Mouse (Mus musculus) kidney, adult 2 months (tissue): ENCODE results near the gene Hbq1b. TPM values are rescaled to one million over a fixed set of nuclear protein-coding genes. Genes with fewer than 3 reads are reported as not detected.

ENCODE experiments used
- DNase-seq: peaks from one replicate; pipeline ENCODE4 v3.0.0; 2021
- H3K27ac ChIP-seq: fragments of 200-500 bp; 2 replicates; pipeline ENCODE4 v1.5.1; 2012; ENCODE audit warnings: low read depth, low read length, control low read depth, inconsistent platforms; ENCODE audit not compliant: insufficient read depth
- H3K27me3 ChIP-seq: fragments of 200-500 bp; replicated peaks from 2 replicates; pipeline ENCODE4 v1.6.1; 2012; ENCODE audit warnings: mild to moderate bottlenecking, moderate library complexity, low read length, inconsistent platforms; ENCODE audit not compliant: control insufficient read depth, insufficient read depth
- H3K36me3 ChIP-seq: fragments of 200-500 bp; 2 replicates; pipeline ENCODE4 v1.6.1; 2012; ENCODE audit warnings: mild to moderate bottlenecking, moderate library complexity, low read length, inconsistent platforms; ENCODE audit not compliant: control insufficient read depth, insufficient read depth
- H3K4me1 ChIP-seq: fragments of 200-500 bp; 2 replicates; pipeline ENCODE4 v1.6.1; 2011; ENCODE audit warnings: low read length; ENCODE audit not compliant: control insufficient read depth, insufficient read depth
- H3K4me3 ChIP-seq: fragments of 200-500 bp; 2 replicates; pipeline ENCODE4 v1.5.1; 2011; ENCODE audit warnings: mild to moderate bottlenecking, low read depth, low read length, control low read depth; ENCODE audit not compliant: insufficient read depth
- CTCF ChIP-seq: fragments of 200-500 bp; conservative IDR thresholded peaks from 2 replicates; pipeline ENCODE4 v1.5.1; 2011; ENCODE audit warnings: low read depth, mild to moderate bottlenecking, control low read depth, low read length, moderate library complexity, mixed read lengths; ENCODE audit not compliant: insufficient read depth, insufficient read length
- POLR2A ChIP-seq: fragments of 200-500 bp; IDR thresholded peaks from one replicate; pipeline ENCODE4 v1.6.1; 2011; ENCODE audit warnings: low read depth, low read length, control low read depth
- WGBS: fragments of 180-500 bp; shearing (Covaris S2); methylation state at CpG from one replicate; pipeline ENCODE4 v1.1.7; 2018; 5-methylcytosine and 5-hydroxymethylcytosine counted together
- polyA plus RNA-seq: library from polyadenylated mRNA; depleted of rRNA; stranded (reverse); fragments of >200 nt; gene quantifications from 2 replicates; pipeline ENCODE4 v1.2.3, GENCODE M21; 2012

Hbq1b gene
- polyA plus RNA-seq, 1 experiment, result 0.22 TPM

DNA sequence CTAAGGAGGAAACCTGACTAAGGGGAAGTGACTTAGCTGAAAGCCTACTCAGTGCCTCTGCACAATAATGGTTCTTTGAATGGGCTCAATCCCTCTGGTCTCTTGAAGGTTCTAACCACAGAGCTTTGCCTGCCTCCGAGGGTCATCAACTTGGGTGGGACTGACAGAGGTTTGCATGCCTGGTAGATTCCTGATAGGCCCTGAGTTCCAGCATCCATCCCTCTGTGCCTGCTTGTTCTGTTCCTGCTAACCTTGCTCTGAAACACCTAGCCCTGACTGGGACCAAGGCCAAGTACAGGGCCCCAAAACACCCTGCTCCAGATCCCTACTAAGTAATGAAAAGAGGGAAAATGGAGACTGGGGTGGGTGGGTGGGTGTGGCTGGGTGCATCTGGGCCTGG, 16.7 kb downstream of the Hbq1b start:
- 88% methylated on average over 1 of the region's 1 CpGs for whole genome bisulfite sequencing
- Histone ChIP-seq H3K36me3 (no peaks in the 10 kb centered on the region), H3K27ac (no peak overlapping the region), H3K4me1 (no peaks in the 10 kb centered on the region), H3K27me3 (no peaks in the 10 kb centered on the region), H3K4me3 (no peak overlapping the region)
- no peak for DNase-seq
- TF ChIP-seq POLR2A (no peak), CTCF (no peak)

- TF ChIP-seq POLR2A (no peak), CTCF (no peak)
- 83% methylated on average over 1 of the region's 1 CpGs for WGBS
- no peak for DNase-seq
- H3K36me3 ChIP-seq, result no peaks in the 10 kb centered on the region
- no peaks in the 10 kb centered on the region for H3K27me3 ChIP-seq
- no peak overlapping the region for H3K4me3 ChIP-seq
- H3K4me1 ChIP-seq, result no peaks in the 10 kb centered on the region
- no peak overlapping the region for H3K27ac ChIP-seq
Observed at GRCm38 (mm10) chr11:32307006-32307405, 20.2 kb downstream of the Hbq1b start.

GRCm38 (mm10) chr11:32309446-32309845, 22.7 kb downstream of the Hbq1b start:
- no peaks in the 10 kb centered on the region for H3K27me3 ChIP-seq
- DNase-seq, result no peak
- H3K4me3 ChIP-seq, result no peak overlapping the region
- no peaks in the 10 kb centered on the region for H3K36me3 ChIP-seq
- TF ChIP-seq CTCF (no peak), POLR2A (no peak)
- H3K27ac ChIP-seq, result no peak overlapping the region
- no peaks in the 10 kb centered on the region for H3K4me1 ChIP-seq
- 56% methylated on average over 4 of the region's 4 CpGs for WGBS

DNA sequence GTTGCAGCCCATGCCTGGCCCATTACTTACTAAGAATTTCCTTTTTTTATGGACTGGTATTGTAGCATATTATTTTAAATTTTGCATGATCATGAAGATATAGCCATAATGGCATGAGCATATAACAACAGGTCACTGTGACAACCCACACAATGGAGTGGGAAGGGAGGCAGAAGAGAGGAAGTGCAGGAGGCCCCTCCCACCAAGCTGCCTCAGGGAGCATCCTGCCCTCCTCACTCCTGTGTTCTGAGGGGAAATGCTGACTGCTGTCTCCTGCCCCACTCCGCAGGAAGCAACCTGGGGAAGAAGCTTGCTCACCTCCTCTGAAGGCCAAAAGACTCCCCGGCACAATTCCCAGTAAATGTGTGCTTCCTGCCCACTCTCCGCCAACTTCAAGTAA, 23.2 kb downstream of the Hbq1b start:
- Histone ChIP-seq H3K27ac (no peak overlapping the region), H3K4me3 (no peak overlapping the region), H3K36me3 (no peaks in the 10 kb centered on the region), H3K4me1 (no peaks in the 10 kb centered on the region), H3K27me3 (no peaks in the 10 kb centered on the region)
- no peak for DNase-seq
- TF ChIP-seq POLR2A, result no peak
- TF ChIP-seq CTCF, result no peak
- WGBS, result 65% methylated on average over 3 of the region's 3 CpGs

DNA sequence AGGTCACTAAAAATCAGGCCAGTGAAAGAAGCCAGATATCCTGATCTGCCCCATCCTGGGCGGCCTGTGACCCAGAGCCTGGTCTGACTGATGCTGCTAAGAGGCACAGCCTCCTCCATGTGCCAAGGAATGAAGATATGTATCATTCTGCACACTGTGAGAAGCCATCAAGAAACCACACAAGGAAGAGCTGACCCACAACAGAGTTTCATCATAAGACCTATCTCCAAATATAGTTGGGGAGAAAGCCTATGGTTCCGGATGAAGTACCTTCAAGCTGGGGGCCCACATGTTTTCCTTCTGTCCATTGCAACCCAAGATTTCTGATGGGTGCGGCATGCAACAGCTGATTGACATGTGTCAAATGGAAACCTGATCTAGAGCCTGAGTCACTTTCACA, 29.2 kb downstream of the Hbq1b start:
- TF ChIP-seq CTCF (no peak), POLR2A (no peak)

DNA sequence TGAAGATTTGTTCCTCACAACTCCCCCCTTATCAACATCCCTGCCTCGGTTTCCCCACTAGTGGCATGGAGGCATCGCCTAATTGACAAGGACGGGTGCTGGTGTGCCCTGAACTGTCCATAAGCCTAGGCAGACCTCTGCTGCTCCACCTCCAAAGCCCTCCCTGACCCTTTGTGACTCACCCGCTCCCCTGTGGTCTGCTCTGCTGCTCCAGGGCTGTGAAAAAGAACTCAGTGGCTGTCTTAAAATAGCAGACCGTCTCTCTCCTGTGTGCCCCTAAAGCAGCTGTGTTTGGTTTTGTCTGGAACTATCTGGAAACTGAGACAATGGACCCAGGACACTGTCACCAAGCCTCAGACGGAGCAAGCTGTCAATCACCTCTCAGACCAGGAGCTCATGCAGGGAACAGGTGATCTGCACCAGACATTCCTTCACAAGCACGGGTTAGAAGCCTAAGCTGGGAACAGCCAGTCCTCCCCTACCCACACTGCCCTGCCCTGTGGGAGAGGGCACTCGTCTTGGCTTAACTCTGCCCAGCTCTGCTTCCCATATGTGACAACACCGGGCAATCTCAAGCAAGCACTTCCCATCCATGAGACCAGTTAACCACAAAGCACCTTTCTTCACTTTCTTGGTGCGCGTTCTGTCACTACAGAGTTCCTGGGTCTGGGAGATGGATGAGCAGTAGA, 33.9 kb downstream of the Hbq1b start:
- Histone ChIP-seq H3K36me3 (no peaks in the 10 kb centered on the region), H3K27ac (no peak overlapping the region), H3K27me3 (no peaks in the 10 kb centered on the region), H3K4me3 (no peak overlapping the region), H3K4me1 (no peaks in the 10 kb centered on the region)
- no peak for TF ChIP-seq CTCF
- TF ChIP-seq POLR2A, result no peak
- DNase-seq, result no peak
- 69% methylated on average over 11 of the region's 11 CpGs for WGBS

More for the DNA sequence above, 29.2 kb downstream of the Hbq1b start:
- no peak overlapping the region for H3K27ac ChIP-seq
- no peak overlapping the region for H3K4me3 ChIP-seq
- no peaks in the 10 kb centered on the region for H3K4me1 ChIP-seq
- no peaks in the 10 kb centered on the region for H3K36me3 ChIP-seq
- H3K27me3 ChIP-seq, result no peaks in the 10 kb centered on the region
- DNase-seq, result no peak
- WGBS, result 92% methylated on average over 3 of the region's 3 CpGs

GRCm38 (mm10) chr11:32321196-32321565, 34.4 kb downstream of the Hbq1b start:
- Histone ChIP-seq H3K27ac (no peak overlapping the region), H3K4me3 (no peak overlapping the region), H3K4me1 (no peaks in the 10 kb centered on the region), H3K27me3 (no peaks in the 10 kb centered on the region), H3K36me3 (no peaks in the 10 kb centered on the region)
- WGBS, result 41% methylated on average over 8 of the region's 8 CpGs
- peak; percentile 48 for DNase-seq
- TF ChIP-seq POLR2A, result no peak
- TF ChIP-seq CTCF, result peak; percentile 63

DNA sequence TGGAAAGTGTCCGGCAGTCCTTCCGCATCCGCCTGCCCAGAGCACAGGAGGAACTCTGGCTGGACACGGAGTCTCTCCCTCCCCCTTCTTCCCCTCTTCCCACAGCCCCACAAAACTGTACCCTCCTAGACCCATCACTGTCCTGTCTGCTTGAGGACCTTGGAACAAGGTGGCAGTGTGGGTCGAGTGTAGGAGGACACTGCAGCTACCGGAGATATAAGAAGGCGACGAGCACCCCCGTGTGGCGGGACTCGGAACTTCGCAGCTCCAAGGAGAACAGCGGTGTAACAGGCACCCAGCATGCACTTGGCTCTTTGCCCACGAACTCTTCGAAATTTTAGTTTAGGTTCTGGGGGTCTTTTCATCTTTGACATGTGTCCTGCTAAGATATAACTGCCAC, 37.8 kb downstream of the Hbq1b start:
- Histone ChIP-seq H3K36me3 (no peaks in the 10 kb centered on the region), H3K4me1 (no peaks in the 10 kb centered on the region), H3K4me3 (peak overlapping the region; percentile 53; the same call in 1 of the 2 replicates), H3K27me3 (no peaks in the 10 kb centered on the region), H3K27ac (no peak overlapping the region)
- 8% methylated on average over 15 of the region's 15 CpGs for WGBS
- TF ChIP-seq CTCF (peak; percentile 85), POLR2A (no peak)
- peak; percentile 89 for DNase-seq
